Mouse (Mus musculus) heart, embryonic 13.5 days (tissue): ENCODE results near the gene Gm21830. TPM values are rescaled to one million over a fixed set of nuclear protein-coding genes. Genes with fewer than 3 reads are reported as not detected.
"Not testable (repeated sequence)": the region's sequence is repeated elsewhere in the genome, so short reads cannot be mapped to it uniquely, and the experiment has no call there.

ENCODE experiments used
- ATAC-seq: fragments of 200-750 bp; cut with Nextera tagmentation; 2 replicates; pipeline ENCODE4 v1.8.0; 2017; ENCODE audit warnings: moderate TSS enrichment; ENCODE audit not compliant: insufficient number of reproducible peaks, low FRiP score, low TSS enrichment; ENCODE audit errors: extremely low read depth
- H3K27ac ChIP-seq: fragments of 300-500 bp; sonication (generic); replicated peaks from 2 replicates; pipeline ENCODE4 v1.5.1; 2015; ENCODE audit warnings: moderate library complexity, mild to moderate bottlenecking, inconsistent platforms
- H3K27me3 ChIP-seq: fragments of 300-500 bp; sonication (generic); replicated peaks from 2 replicates; pipeline ENCODE4 v1.6.1; 2015; ENCODE audit warnings: mild to moderate bottlenecking, inconsistent platforms
- H3K36me3 ChIP-seq: fragments of 300-500 bp; sonication (generic); 2 replicates; pipeline ENCODE4 v1.6.1; 2015; ENCODE audit warnings: mild to moderate bottlenecking, inconsistent platforms
- H3K4me1 ChIP-seq: fragments of 300-500 bp; sonication (generic); 2 replicates; pipeline ENCODE4 v1.6.1; 2015; ENCODE audit warnings: inconsistent platforms
- H3K4me2 ChIP-seq: fragments of 300-500 bp; sonication (generic); 2 replicates; pipeline ENCODE4 v1.6.1; 2015; ENCODE audit warnings: inconsistent platforms, mild to moderate bottlenecking, moderate library complexity
- H3K4me3 ChIP-seq: fragments of 300-500 bp; sonication (generic); 2 replicates; pipeline ENCODE4 v1.5.1; 2015; ENCODE audit warnings: moderate library complexity, mild to moderate bottlenecking, inconsistent platforms
- H3K9ac ChIP-seq: fragments of 300-500 bp; sonication (generic); 2 replicates; pipeline ENCODE4 v1.6.1; 2015; ENCODE audit warnings: inconsistent platforms, mild to moderate bottlenecking, moderate library complexity
- H3K9me3 ChIP-seq: fragments of 300-500 bp; sonication (generic); 2 replicates; pipeline ENCODE4 v1.6.1; 2016; ENCODE audit warnings: inconsistent platforms
- WGBS: fragments of 180-500 bp; shearing (Covaris S2); methylation state at CpG from one replicate; pipeline ENCODE4 v1.1.7; 2015; ENCODE audit warnings: mixed read lengths; 5-methylcytosine and 5-hydroxymethylcytosine counted together
- polyA plus RNA-seq: library from polyadenylated mRNA; unstranded; fragments of >200 nt; fragmentation: Nextera tagmentation; extraction: Ambion mirVana; gene quantifications from 2 replicates; pipeline ENCODE4 v1.2.1, GENCODE M21; 2015

Gm21830 gene
- polyA plus RNA-seq, 1 experiment from 2014 or later: not detected

DNA sequence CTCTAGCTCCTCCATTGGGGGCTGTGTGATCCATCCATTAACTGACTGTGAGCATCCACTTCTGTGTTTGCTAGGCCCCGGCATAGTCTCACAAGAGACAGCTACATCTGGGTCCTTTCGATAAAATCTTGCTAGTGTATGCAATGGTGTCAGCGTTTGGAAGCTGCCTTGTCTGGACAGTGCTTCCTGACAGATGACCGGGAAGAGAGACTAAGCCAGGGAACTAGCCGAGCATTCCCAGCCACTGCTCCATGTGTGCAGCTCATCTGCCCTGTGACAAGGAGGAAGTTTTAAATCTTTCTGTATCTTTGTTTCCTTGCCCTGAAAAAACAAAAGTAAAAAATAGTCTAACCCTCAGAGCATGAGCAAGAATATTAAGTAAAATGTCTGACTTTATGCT is 56.5 kb downstream of the Gm21830 start:
- not testable (repeated sequence) for H3K9me3 ChIP-seq, H3K36me3 ChIP-seq, H3K4me3 ChIP-seq, H3K27me3 ChIP-seq, ATAC-seq, H3K4me1 ChIP-seq, H3K4me2 ChIP-seq, H3K9ac ChIP-seq, H3K27ac ChIP-seq
- WGBS: 58% methylated on average over 5 of the region's 5 CpGs

DNA sequence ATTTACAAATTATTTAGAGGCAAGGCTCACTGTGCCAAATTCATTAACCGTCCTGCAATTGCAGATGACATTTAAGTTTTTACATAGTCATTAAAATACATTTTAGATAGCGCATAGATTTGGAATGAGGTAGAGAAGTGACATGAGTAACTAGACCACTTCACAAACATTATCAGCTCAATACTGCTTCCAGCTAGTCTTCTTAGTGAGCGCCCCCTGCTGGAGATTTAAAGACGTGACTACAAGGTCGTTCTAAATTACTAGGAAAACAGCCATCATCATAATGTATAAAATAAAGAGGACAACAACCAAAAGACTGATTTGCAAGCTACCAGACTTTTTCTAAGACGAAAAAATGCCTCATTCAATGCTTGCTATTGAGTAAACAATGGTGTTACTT is 64.2 kb downstream of the Gm21830 start:
- Histone ChIP-seq H3K9me3 (no peaks in the 10 kb centered on the region), H3K4me2 (no peak overlapping the region), H3K4me3 (no peak overlapping the region), H3K4me1 (peaks cover 7% of the 10 kb centered on the region), H3K27ac (no peak overlapping the region), H3K27me3 (no peaks in the 10 kb centered on the region), H3K9ac (no peak overlapping the region), H3K36me3 (no peaks in the 10 kb centered on the region)
- no peak for ATAC-seq
- 13% methylated on average over 6 of the region's 6 CpGs for WGBS

DNA sequence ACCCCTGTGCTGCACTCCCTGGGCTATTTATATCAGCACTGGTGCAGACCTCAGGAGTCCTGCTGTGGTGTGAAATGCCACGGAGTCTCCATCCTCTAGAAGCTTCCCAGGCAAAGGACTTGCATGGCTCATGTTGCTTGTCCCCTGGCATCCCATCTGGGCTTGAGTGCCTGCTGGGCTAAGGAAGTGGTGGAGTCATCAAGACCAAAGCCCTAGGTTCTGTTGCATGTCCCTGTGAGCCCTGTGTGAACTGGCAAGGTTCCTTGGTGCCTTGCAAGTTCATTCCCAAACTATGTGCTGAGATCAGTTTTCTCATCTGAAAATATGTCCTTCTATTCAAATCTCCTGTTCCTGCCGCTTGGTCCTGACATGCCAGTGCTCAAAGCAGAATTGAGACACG is 67.5 kb downstream of the Gm21830 start:
- H3K4me3 ChIP-seq: no peak overlapping the region
- no peak for ATAC-seq
- no peak overlapping the region for H3K9ac ChIP-seq
- H3K9me3 ChIP-seq: no peaks in the 10 kb centered on the region
- no peak overlapping the region for H3K4me2 ChIP-seq
- no peak overlapping the region for H3K27ac ChIP-seq
- no peaks in the 10 kb centered on the region for H3K36me3 ChIP-seq
- peaks cover 7% of the 10 kb centered on the region for H3K4me1 ChIP-seq
- H3K27me3 ChIP-seq: no peaks in the 10 kb centered on the region
- WGBS: 52% methylated on average over 3 of the region's 3 CpGs

Other genes starting within 250 kb of the Gm21830 start
- gene Gm26727, start 19.5 kb downstream of the Gm21830 start, polyA plus RNA-seq: not detected in 2 replicates
- 0.08 and 0.10 TPM in 2 replicates for gene Xirp2, start 32.3 kb downstream of the Gm21830 start, polyA plus RNA-seq
- gene B3galt1, start 152.1 kb downstream of the Gm21830 start, polyA plus RNA-seq: 6.0 and 6.8 TPM in 2 replicates